Mouse (Mus musculus) heart, embryonic 14.5 days (tissue): ENCODE results near the gene Bms1. TPM values are rescaled to one million over a fixed set of nuclear protein-coding genes. Genes with fewer than 3 reads are reported as not detected.

Experiments
- ATAC-seq: fragments of 200-750 bp; cut with Nextera tagmentation; 2 replicates; pipeline ENCODE4 v1.8.0; 2017; ENCODE audit warnings: low read depth, moderate TSS enrichment; ENCODE audit not compliant: insufficient number of reproducible peaks, insufficient read depth, low FRiP score
- H3K27ac ChIP-seq, 2 experiments: fragments of 200-500 bp in 1 of 2; fragments of 300-500 bp in 1 of 2; sonication (generic) in 1 of 2; replicated peaks in 1 of 2; 2 replicates each; pipeline ENCODE4 v1.5.1; 2012 to 2014; ENCODE audit warnings: low read depth in 2 of 2, low read length in 2 of 2, control low read depth in 1 of 2, mild to moderate bottlenecking in 1 of 2, mixed read lengths in 1 of 2; ENCODE audit not compliant: control insufficient read depth in 1 of 2, insufficient read depth in 1 of 2
- H3K27me3 ChIP-seq: fragments of 300-500 bp; sonication (generic); 2 replicates; pipeline ENCODE4 v1.6.1; 2014; ENCODE audit warnings: mild to moderate bottlenecking, low read length, control low read depth; ENCODE audit not compliant: control insufficient read depth, insufficient read depth
- H3K36me3 ChIP-seq: fragments of 300-500 bp; sonication (generic); 2 replicates; pipeline ENCODE4 v1.6.1; 2014; ENCODE audit warnings: mild to moderate bottlenecking, control low read depth, low read length, mixed read lengths; ENCODE audit not compliant: control insufficient read depth, insufficient read depth
- H3K4me1 ChIP-seq, 2 experiments: fragments of 200-500 bp in 1 of 2; fragments of 300-500 bp in 1 of 2; sonication (generic) in 1 of 2; 2 replicates each; pipeline ENCODE4 v1.6.1; 2012 to 2014; ENCODE audit warnings: low read length in 2 of 2, control low read depth in 1 of 2, mixed read lengths in 1 of 2; ENCODE audit not compliant: control insufficient read depth in 2 of 2, insufficient read depth in 2 of 2
- H3K4me2 ChIP-seq: fragments of 300-500 bp; sonication (generic); 2 replicates; pipeline ENCODE4 v1.6.1; 2014; ENCODE audit warnings: mild to moderate bottlenecking, low read length
- H3K4me3 ChIP-seq, 2 experiments: fragments of 200-500 bp in 1 of 2; fragments of 300-500 bp in 1 of 2; sonication (generic) in 1 of 2; 2 replicates each; pipeline ENCODE4 v1.5.1; 2012 to 2014; ENCODE audit warnings: low read length in 2 of 2, mild to moderate bottlenecking in 2 of 2, control low read depth in 1 of 2, low read depth in 1 of 2, moderate library complexity in 1 of 2; ENCODE audit not compliant: control insufficient read depth in 1 of 2, insufficient read depth in 1 of 2
- H3K9ac ChIP-seq: fragments of 300-500 bp; sonication (generic); 2 replicates; pipeline ENCODE4 v1.6.1; 2014; ENCODE audit warnings: mild to moderate bottlenecking, low read length
- H3K9me3 ChIP-seq: fragments of 300-500 bp; sonication (generic); 2 replicates; pipeline ENCODE4 v1.6.1; 2016; ENCODE audit warnings: low read length, control low read depth; ENCODE audit not compliant: control insufficient read depth
- WGBS: fragments of 180-500 bp; shearing (Covaris S2); extraction: QIAGEN DNeasy Blood & Tissue Kit; methylation state at CpG from one replicate; pipeline ENCODE4 v1.1.7; 2014; 5-methylcytosine and 5-hydroxymethylcytosine counted together
- microRNA-seq: library from miRNA; unstranded; fragments of <30 nt; microRNA quantifications from one replicate; pipeline ENCODE4, GENCODE M21; 2016
- polyA plus RNA-seq: library from polyadenylated mRNA; unstranded; fragments of >200 nt; fragmentation: Nextera tagmentation; extraction: Ambion mirVana; gene quantifications from 2 replicates; pipeline ENCODE4 v1.2.1, GENCODE M21; 2014

The Bms1 gene
- polyA plus RNA-seq, 1 experiment from 2014 or later: 20.7 TPM

DNA sequence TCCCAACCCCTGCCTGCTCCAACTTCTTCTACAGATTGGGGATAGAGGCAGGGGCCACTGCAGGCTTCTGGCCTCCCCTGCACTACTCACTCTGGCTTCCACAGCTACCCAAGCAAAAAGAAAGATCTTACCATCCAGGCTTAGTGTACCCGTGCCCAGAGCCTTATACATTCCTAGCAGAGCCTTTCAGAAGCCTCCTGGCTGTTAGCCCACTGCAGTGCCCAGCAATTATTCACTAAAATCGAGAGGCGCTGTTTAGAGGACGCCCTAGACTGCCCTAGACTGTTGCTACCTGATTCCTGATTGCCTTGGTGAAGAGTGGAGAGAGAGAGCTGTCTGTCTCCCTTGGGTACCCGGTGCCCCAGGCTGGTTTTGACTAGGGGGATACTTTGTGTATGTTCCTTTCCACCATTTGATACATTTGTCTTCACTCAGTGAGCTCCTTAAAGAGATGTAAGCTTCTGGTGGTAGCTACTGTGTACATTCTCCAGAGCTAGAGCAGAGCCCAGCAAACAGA lies 83.3 kb downstream of the Bms1 start:
- no peaks in the 10 kb centered on the region for H3K36me3 ChIP-seq
- no peak for ATAC-seq
- H3K9ac ChIP-seq: no peak overlapping the region
- no peaks in the 10 kb centered on the region for H3K9me3 ChIP-seq
- no peak overlapping the region for H3K4me3 ChIP-seq
- H3K4me1 ChIP-seq: peaks cover 0 to 2% of the 10 kb centered on the region in 2 experiments; a peak in 1 of 4 replicates
- H3K27me3 ChIP-seq: no peaks in the 10 kb centered on the region
- H3K27ac ChIP-seq: no peak overlapping the region
- H3K4me2 ChIP-seq: no peak overlapping the region
- 70% methylated on average over 5 of the region's 5 CpGs for WGBS

DNA sequence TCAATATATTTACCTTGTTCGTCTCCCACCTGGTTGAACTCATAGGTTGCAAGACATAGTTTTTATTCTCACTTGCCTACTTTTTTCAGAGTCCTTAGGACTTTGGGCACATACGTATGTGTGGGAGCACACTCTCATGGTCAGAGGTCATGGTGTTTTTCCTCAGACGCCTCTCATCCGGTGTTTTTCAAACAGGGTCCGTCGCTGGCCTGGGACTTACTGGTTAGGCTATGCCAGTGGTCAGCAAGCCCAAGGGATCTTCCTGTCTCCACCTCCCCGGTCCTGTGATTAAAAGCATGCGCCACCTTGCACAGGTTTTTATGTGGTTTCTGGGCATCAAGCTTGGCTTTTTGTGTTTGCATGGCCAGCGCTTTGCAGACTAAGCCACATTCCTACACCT lies 85.4 kb downstream of the Bms1 start:
- Histone ChIP-seq H3K27ac (no peak overlapping the region), H3K4me2 (no peak overlapping the region), H3K27me3 (no peaks in the 10 kb centered on the region), H3K9ac (no peak overlapping the region), H3K36me3 (no peaks in the 10 kb centered on the region), H3K4me1 (peaks cover 0 to 2% of the 10 kb centered on the region in 2 experiments; a peak in 1 of 4 replicates), H3K9me3 (no peaks in the 10 kb centered on the region), H3K4me3 (no peak overlapping the region)
- ATAC-seq: no peak
- WGBS: 80% methylated on average over 9 of the region's 9 CpGs

Small RNA genes within 50 kb of the gene (microRNA-seq; reads per million reads assigned to microRNA genes)
- not detected for gene Gm25953

Other genes starting within 250 kb of the Bms1 start
- gene Ret, start 221.8 kb downstream of the Bms1 start, polyA plus RNA-seq: 0.27 and 0.80 TPM in 2 replicates
- 4.2 and 4.7 TPM in 2 replicates for gene Zfp248, start 36.1 kb upstream of the Bms1 start, polyA plus RNA-seq
- gene Zfp9, start 59.8 kb upstream of the Bms1 start, polyA plus RNA-seq: 6.8 and 7.8 TPM in 2 replicates
- gene Ankrd26, start 142.8 kb upstream of the Bms1 start, polyA plus RNA-seq: 6.6 and 8.0 TPM in 2 replicates